Mouse (Mus musculus) olfactory bulb, adult 2 months (tissue): ENCODE data around the gene Ccdc17.

ENCODE experiments used
- CTCF ChIP-seq: fragments of 200-500 bp; IDR thresholded peaks from 2 replicates; pipeline ENCODE4 v1.5.1; 2012; ENCODE audit warnings: low read depth, mild to moderate bottlenecking, low read length, moderate library complexity; ENCODE audit not compliant: insufficient read depth
- POLR2A ChIP-seq: fragments of 200-500 bp; IDR thresholded peaks from 2 replicates; pipeline ENCODE4 v1.6.1; 2012; ENCODE audit warnings: mild to moderate bottlenecking, low read depth, low read length, moderate library complexity; ENCODE audit not compliant: insufficient read depth

- TF ChIP-seq CTCF (no peak), POLR2A (peak; percentile 76)
Measured at GRCm38 (mm10) chr4:116627359-116627716, 30.9 kb downstream of the Ccdc17 start.
